Mouse (Mus musculus): Measurements from ENCODE around the gene Tgif2. TPM values are rescaled to one million over a fixed set of nuclear protein-coding genes. Genes with fewer than 3 reads are reported as not detected.
"Not testable (repeated sequence)": the region's sequence is repeated elsewhere in the genome, so short reads cannot be mapped to it uniquely, and the experiment has no call there.

The Tgif2 gene
- total RNA-seq (2014; fragmentation: Nextera tagmentation) (22.8 and 25.7 TPM in 2 replicates), total RNA-seq (2017) (24.9 and 26.7 TPM in 2 replicates), polyA plus RNA-seq (2012) (60.6 and 77.6 TPM in 2 replicates)

DNA sequence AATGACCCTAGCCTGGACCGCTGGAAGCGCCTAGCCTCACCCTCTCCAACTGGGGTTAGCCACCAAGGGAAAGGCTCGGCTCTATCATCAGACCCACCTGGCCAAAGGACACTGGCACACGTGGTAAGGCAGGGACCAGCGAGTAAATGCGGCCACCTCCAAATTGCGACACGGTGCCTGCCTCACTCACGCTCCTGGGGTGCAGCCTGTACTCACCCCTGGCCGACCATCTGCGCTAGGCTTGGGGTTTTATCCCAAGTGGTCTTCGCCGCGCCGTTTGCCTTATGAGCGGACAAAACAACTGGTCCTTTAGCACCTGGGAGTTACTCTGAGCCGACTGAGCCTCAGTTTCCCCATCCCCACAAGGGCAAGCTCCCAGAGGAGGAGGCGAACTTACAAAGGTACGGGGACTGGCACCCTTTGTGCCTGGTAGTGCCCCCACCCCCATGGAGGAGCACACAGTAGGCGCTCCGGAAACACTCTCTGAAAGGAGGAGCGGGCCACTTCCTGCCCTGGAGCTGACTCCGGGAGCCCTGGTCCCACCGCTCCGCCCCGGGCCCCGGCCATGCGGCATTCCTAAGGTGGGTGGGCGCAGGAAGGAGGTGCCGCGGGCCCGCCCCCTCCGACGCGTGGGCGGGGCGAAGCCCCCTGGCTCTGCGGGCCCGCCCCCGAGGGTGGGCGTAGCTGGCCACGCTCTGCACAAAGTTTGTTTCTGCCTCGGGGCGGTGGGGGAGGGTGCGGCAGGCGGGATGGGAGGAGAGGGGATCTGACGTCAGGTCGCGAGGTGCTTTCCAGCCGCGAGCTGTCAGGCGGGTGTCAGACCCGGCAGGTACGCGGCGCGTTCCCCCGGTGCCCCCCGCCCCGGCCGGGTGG, at the start of gene Tgif2:
Tgif2 (plus strand) TSS at position 689 of the 873 bp plus-strand sequence.
- Histone ChIP-seq H3K4me1 (ENCODE audit: insufficient read depth, low read depth, low read length) (peaks cover 47% of the 10 kb centered on the region), H3K27me3 (ENCODE audit: insufficient read depth, low read length) (no peaks in the 10 kb centered on the region), H3K4me3 (ENCODE audit: low read depth, low read length) (peak within 1 kb of the TSS; percentile 81), H3K9me3 (replicated peaks) (peaks cover 3% of the 10 kb centered on the region), H3K36me3 (replicated peaks) (peaks cover 53% of the 10 kb centered on the region)
- peak; percentile 96 for DNase-seq (ENCODE audit: low spot score)
- peak; percentile 54 for ATAC-seq (ENCODE audit: extremely low read depth, insufficient number of reproducible peaks, low FRiP score, poor library complexity, severe bottlenecking)
- no peak for TF ChIP-seq GATA1 (IDR thresholded peaks at IDR 0.05; ENCODE audit: borderline replicate concordance, low read length)
- no peak for TF ChIP-seq POLR2AphosphoS5 (IDR thresholded peaks at IDR 0.05; ENCODE audit: insufficient replicate concordance, low read depth, low read length)
- no peak for TF ChIP-seq CTCF (IDR thresholded peaks at IDR 0.05; ENCODE audit: low read depth, low read length)
- no peak for TF ChIP-seq GATA2 (IDR thresholded peaks at IDR 0.05; ENCODE audit: borderline replicate concordance, low read depth, low read length)
- no peak for TF ChIP-seq TAL1 (conservative IDR thresholded peaks at IDR 0.05; ENCODE audit: low read depth, low read length)

- H3K27me3 ChIP-seq (ENCODE audit: insufficient read depth, low read length) = no peaks in the 10 kb centered on the region
- H3K4me3 ChIP-seq (ENCODE audit: low read depth, low read length) = no peak overlapping the region
- peaks cover 8% of the 10 kb centered on the region for H3K9me3 ChIP-seq (replicated peaks)
- ATAC-seq (ENCODE audit: extremely low read depth, insufficient number of reproducible peaks, low FRiP score, poor library complexity, severe bottlenecking) = no peak
- TF ChIP-seq POLR2AphosphoS5 (IDR thresholded peaks at IDR 0.05; ENCODE audit: insufficient replicate concordance, low read depth, low read length) (no peak), GATA1 (IDR thresholded peaks at IDR 0.05; ENCODE audit: borderline replicate concordance, low read length) (no peak), GATA2 (IDR thresholded peaks at IDR 0.05; ENCODE audit: borderline replicate concordance, low read depth, low read length) (no peak), CTCF (IDR thresholded peaks at IDR 0.05; ENCODE audit: low read depth, low read length) (no peak), TAL1 (conservative IDR thresholded peaks at IDR 0.05; ENCODE audit: low read depth, low read length) (no peak)
- H3K4me1 ChIP-seq (ENCODE audit: insufficient read depth, low read depth, low read length) = peaks cover 33% of the 10 kb centered on the region
- DNase-seq (ENCODE audit: low spot score) = no peak
- H3K36me3 ChIP-seq (replicated peaks) = no peaks in the 10 kb centered on the region
Measured at GRCm38 (mm10) chr2:156798516-156798915, 41.3 kb upstream of the Tgif2 start.

DNA sequence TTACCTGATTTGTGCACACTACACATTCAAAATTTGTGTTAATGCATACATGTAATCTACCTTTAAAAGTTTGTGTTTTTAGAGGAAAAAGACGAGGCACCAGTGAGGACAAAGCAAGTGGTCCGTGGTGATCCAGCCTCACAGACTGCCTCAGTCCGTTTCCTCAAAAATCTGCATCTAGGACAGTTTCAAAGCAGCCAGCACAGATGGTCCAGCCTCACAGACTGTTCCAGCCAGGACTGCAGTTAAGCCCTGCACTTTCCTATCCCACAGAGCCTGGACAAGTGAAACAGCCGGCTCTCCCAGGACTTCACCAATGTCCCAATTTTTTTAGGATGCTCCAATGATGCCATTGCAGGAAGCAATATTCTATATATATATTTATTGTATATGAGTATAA, 38.8 kb upstream of the Tgif2 start:
- DNase-seq (ENCODE audit: low spot score) (no peak), ATAC-seq (ENCODE audit: extremely low read depth, insufficient number of reproducible peaks, low FRiP score, poor library complexity, severe bottlenecking) (no peak)
- TF ChIP-seq POLR2AphosphoS5 (IDR thresholded peaks at IDR 0.05; ENCODE audit: insufficient replicate concordance, low read depth, low read length) (no peak), CTCF (IDR thresholded peaks at IDR 0.05; ENCODE audit: low read depth, low read length) (no peak), GATA2 (IDR thresholded peaks at IDR 0.05; ENCODE audit: borderline replicate concordance, low read depth, low read length) (no peak), GATA1 (IDR thresholded peaks at IDR 0.05; ENCODE audit: borderline replicate concordance, low read length) (no peak), TAL1 (conservative IDR thresholded peaks at IDR 0.05; ENCODE audit: low read depth, low read length) (no peak)
- no peak overlapping the region for H3K4me3 ChIP-seq (ENCODE audit: low read depth, low read length)
- peaks cover 52% of the 10 kb centered on the region for H3K4me1 ChIP-seq (ENCODE audit: insufficient read depth, low read depth, low read length)
- no peaks in the 10 kb centered on the region for H3K27me3 ChIP-seq (ENCODE audit: insufficient read depth, low read length)
- H3K9me3 ChIP-seq (replicated peaks) = peaks cover 8% of the 10 kb centered on the region
- no peaks in the 10 kb centered on the region for H3K36me3 ChIP-seq (replicated peaks)

GRCm38 (mm10) chr2:156802116-156802515, 37.7 kb upstream of the Tgif2 start:
- not testable (repeated sequence) for H3K4me3 ChIP-seq (ENCODE audit: low read depth, low read length); H3K27me3 ChIP-seq (ENCODE audit: insufficient read depth, low read length); H3K36me3 ChIP-seq (replicated peaks); ATAC-seq (ENCODE audit: extremely low read depth, insufficient number of reproducible peaks, low FRiP score, poor library complexity, severe bottlenecking); DNase-seq (ENCODE audit: low spot score); H3K9me3 ChIP-seq (replicated peaks)
- H3K4me1 ChIP-seq (ENCODE audit: insufficient read depth, low read depth, low read length) = peaks cover 57% of the 10 kb centered on the region

DNA sequence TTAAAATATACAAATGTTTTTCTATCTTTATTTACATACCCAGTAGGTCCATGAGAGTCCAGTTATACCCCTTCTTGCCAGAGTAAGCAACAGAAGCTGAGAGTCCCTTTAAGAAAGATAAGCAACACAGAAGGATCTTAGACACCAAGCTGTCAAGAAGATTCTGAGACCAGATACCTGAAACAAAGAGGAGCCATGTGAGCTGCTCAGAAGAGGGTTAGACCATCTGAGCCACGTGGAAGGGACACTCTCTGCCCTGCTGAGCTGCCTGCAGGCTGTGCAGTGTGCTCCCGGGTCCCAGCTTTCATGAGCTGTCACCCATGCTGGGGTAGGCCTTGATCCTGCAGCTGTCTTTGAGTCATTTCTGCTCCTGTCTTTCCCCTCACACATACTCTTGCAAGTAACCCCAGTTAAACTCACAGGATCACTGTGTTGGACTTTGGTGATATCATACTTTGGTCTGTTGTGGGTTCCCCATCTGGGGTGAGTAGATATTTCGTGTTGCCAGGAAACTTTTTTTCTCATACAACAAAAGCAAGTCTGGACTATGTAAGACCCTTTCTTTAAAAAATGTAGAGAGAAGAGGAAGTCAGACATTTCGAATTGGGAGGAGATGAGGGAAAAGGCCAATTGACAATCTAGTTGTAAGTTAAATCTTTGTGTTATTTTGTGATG, 36.0 kb upstream of the Tgif2 start:
- Histone ChIP-seq H3K36me3 (replicated peaks) (no peaks in the 10 kb centered on the region), H3K4me3 (ENCODE audit: low read depth, low read length) (peak overlapping the region; percentile 44; the same call in 1 of the 2 replicates), H3K4me1 (ENCODE audit: insufficient read depth, low read depth, low read length) (peaks cover 60% of the 10 kb centered on the region), H3K27me3 (ENCODE audit: insufficient read depth, low read length) (no peaks in the 10 kb centered on the region), H3K9me3 (replicated peaks) (no peaks in the 10 kb centered on the region)
- DNase-seq (ENCODE audit: low spot score) (no peak), ATAC-seq (ENCODE audit: extremely low read depth, insufficient number of reproducible peaks, low FRiP score, poor library complexity, severe bottlenecking) (no peak)
- TF ChIP-seq CTCF (IDR thresholded peaks at IDR 0.05; ENCODE audit: low read depth, low read length) (no peak), GATA1 (IDR thresholded peaks at IDR 0.05; ENCODE audit: borderline replicate concordance, low read length) (no peak), GATA2 (IDR thresholded peaks at IDR 0.05; ENCODE audit: borderline replicate concordance, low read depth, low read length) (no peak), TAL1 (conservative IDR thresholded peaks at IDR 0.05; ENCODE audit: low read depth, low read length) (no peak)

GRCm38 (mm10) chr2:156804589-156804988, 35.2 kb upstream of the Tgif2 start:
- Histone ChIP-seq H3K36me3 (replicated peaks) (no peaks in the 10 kb centered on the region), H3K27me3 (ENCODE audit: insufficient read depth, low read length) (no peaks in the 10 kb centered on the region), H3K4me1 (ENCODE audit: insufficient read depth, low read depth, low read length) (peaks cover 63% of the 10 kb centered on the region), H3K4me3 (ENCODE audit: low read depth, low read length) (no peak overlapping the region), H3K9me3 (replicated peaks) (no peaks in the 10 kb centered on the region)
- DNase-seq (ENCODE audit: low spot score) (no peak), ATAC-seq (ENCODE audit: extremely low read depth, insufficient number of reproducible peaks, low FRiP score, poor library complexity, severe bottlenecking) (no peak)
- TF ChIP-seq TAL1 (conservative IDR thresholded peaks at IDR 0.05; ENCODE audit: low read depth, low read length) (no peak), GATA2 (IDR thresholded peaks at IDR 0.05; ENCODE audit: borderline replicate concordance, low read depth, low read length) (no peak), POLR2AphosphoS5 (IDR thresholded peaks at IDR 0.05; ENCODE audit: insufficient replicate concordance, low read depth, low read length) (no peak), CTCF (IDR thresholded peaks at IDR 0.05; ENCODE audit: low read depth, low read length) (no peak), GATA1 (IDR thresholded peaks at IDR 0.05; ENCODE audit: borderline replicate concordance, low read length) (no peak)

All from G1E (cell line).